Mouse (Mus musculus) CH12.LX (cell line): Measurements from ENCODE around the gene Gm20388. TPM values are rescaled to one million over a fixed set of nuclear protein-coding genes. Genes with fewer than 3 reads are reported as not detected.

Source experiments
- DNase-seq: peaks from one replicate; pipeline ENCODE4 v3.0.0-alpha.2; 2013; ENCODE audit errors: extremely low read depth
- H3K27ac ChIP-seq: 2 replicates; pipeline ENCODE4 v1.5.1; 2012; ENCODE audit warnings: low read depth, mild to moderate bottlenecking, control low read depth, moderate library complexity; ENCODE audit not compliant: insufficient read depth
- H3K27me3 ChIP-seq: replicated peaks from 2 replicates; pipeline ENCODE3; 2012; ENCODE audit warnings: inconsistent platforms
- H3K36me3 ChIP-seq, 2 experiments: replicated peaks in 1 of 2; 2 replicates each; pipeline versions ENCODE3 to v1.6.1; 2012; ENCODE audit warnings: inconsistent platforms in 1 of 2, low read length in 1 of 2, mild to moderate bottlenecking in 1 of 2, mixed read lengths in 1 of 2, moderate library complexity in 1 of 2; ENCODE audit not compliant: control insufficient read depth in 1 of 2, insufficient read depth in 1 of 2
- H3K4me1 ChIP-seq, 2 experiments: 2 replicates each; pipeline ENCODE4 v1.6.1; 2012; ENCODE audit warnings: inconsistent platforms in 1 of 2, moderate library complexity in 1 of 2; ENCODE audit not compliant: insufficient read depth in 2 of 2, control insufficient read depth in 1 of 2
- H3K4me2 ChIP-seq: 2 replicates; pipeline ENCODE4 v1.6.1; 2012; ENCODE audit warnings: low read depth, mild to moderate bottlenecking, control low read depth; ENCODE audit not compliant: poor library complexity, insufficient read depth, severe bottlenecking
- H3K4me3 ChIP-seq, 3 experiments: fragments of 150-350 bp in 1 of 3; sonication (generic) in 1 of 3; replicated peaks in 1 of 3; 2 replicates each; pipeline versions ENCODE3 to v1.5.1; 2011 to 2012; ENCODE audit warnings: low read depth in 2 of 3, low read length in 2 of 3, mild to moderate bottlenecking in 2 of 3, moderate library complexity in 2 of 3, control low read depth in 1 of 3, improper control_type of control experiment in 1 of 3, inconsistent platforms in 1 of 3, mixed read lengths in 1 of 3; ENCODE audit not compliant: poor library complexity in 1 of 3
- H3K79me2 ChIP-seq: replicated peaks from 2 replicates; pipeline ENCODE4 v1.6.1; 2012; ENCODE audit warnings: mild to moderate bottlenecking, moderate library complexity; ENCODE audit not compliant: control insufficient read depth, poor library complexity, insufficient read depth, severe bottlenecking; ENCODE audit errors: extremely low read depth
- H3K9ac ChIP-seq: 2 replicates; pipeline ENCODE4 v1.6.1; 2012; ENCODE audit warnings: low read depth, mild to moderate bottlenecking, control low read depth, moderate library complexity; ENCODE audit not compliant: insufficient read depth
- H3K9me3 ChIP-seq: replicated peaks from 2 replicates; pipeline ENCODE3; 2012; ENCODE audit warnings: low read length, inconsistent platforms, mixed read lengths
- BHLHE40 ChIP-seq: IDR thresholded peaks from 2 replicates; pipeline ENCODE4 v1.6.1; 2011; ENCODE audit warnings: mild to moderate bottlenecking, low read depth, low read length, improper control_type of control experiment
- CTCF ChIP-seq, 2 experiments: IDR thresholded peaks in 1 of 2; conservative IDR thresholded peaks in 1 of 2; 2 replicates each; pipeline ENCODE4 v1.5.1; 2011 to 2012; ENCODE audit warnings: low read depth in 2 of 2, low read length in 2 of 2, improper control_type of control experiment in 1 of 2, inconsistent platforms in 1 of 2, mild to moderate bottlenecking in 1 of 2, moderate library complexity in 1 of 2
- ELF1 ChIP-seq: IDR thresholded peaks from 2 replicates; pipeline ENCODE4 v1.6.1; 2014; ENCODE audit warnings: low read depth, mild to moderate bottlenecking, inconsistent platforms, low read length, improper control_type of control experiment
- EP300 ChIP-seq: IDR thresholded peaks from 2 replicates; pipeline ENCODE4 v1.6.1; 2011; ENCODE audit warnings: low read length, improper control_type of control experiment
- KAT2A ChIP-seq: IDR thresholded peaks from 2 replicates; pipeline ENCODE4 v1.6.1; 2012; ENCODE audit warnings: low read length, improper control_type of control experiment, inconsistent platforms; ENCODE audit not compliant: insufficient replicate concordance
- MAZ ChIP-seq: IDR thresholded peaks from 2 replicates; pipeline ENCODE4 v1.6.1; 2012; ENCODE audit warnings: low read depth, mild to moderate bottlenecking, inconsistent platforms, low read length, improper control_type of control experiment, moderate library complexity
- MEF2A ChIP-seq: IDR thresholded peaks from 2 replicates; pipeline ENCODE4 v1.6.1; 2014; ENCODE audit warnings: low read depth, mild to moderate bottlenecking, inconsistent platforms, low read length, improper control_type of control experiment, borderline replicate concordance
- MXI1 ChIP-seq: IDR thresholded peaks from 2 replicates; pipeline ENCODE4 v1.6.1; 2011; ENCODE audit warnings: mild to moderate bottlenecking, low read depth, low read length, improper control_type of control experiment
- MYC ChIP-seq: IDR thresholded peaks from 2 replicates; pipeline ENCODE4 v1.6.1; 2011; ENCODE audit warnings: low read depth, mild to moderate bottlenecking, improper control_type of control experiment, low read length
- NELFE ChIP-seq: IDR thresholded peaks from 2 replicates; pipeline ENCODE4 v1.6.1; 2011; ENCODE audit warnings: low read depth, low read length, improper control_type of control experiment
- PAX5 ChIP-seq: IDR thresholded peaks from 2 replicates; pipeline ENCODE4 v1.6.1; 2012; ENCODE audit warnings: low read length, inconsistent platforms, mixed read lengths
- POLR2AphosphoS2 ChIP-seq: IDR thresholded peaks from 2 replicates; pipeline ENCODE4 v1.6.1; 2011; ENCODE audit warnings: low read depth, low read length, improper control_type of control experiment
- RAD21 ChIP-seq: IDR thresholded peaks from 2 replicates; pipeline ENCODE4 v1.6.1; 2011; ENCODE audit warnings: low read depth, mild to moderate bottlenecking, low read length, improper control_type of control experiment, moderate library complexity
- RCOR1 ChIP-seq: conservative IDR thresholded peaks from 2 replicates; pipeline ENCODE4 v1.6.1; 2012; ENCODE audit warnings: low read depth, mild to moderate bottlenecking, inconsistent platforms, low read length, improper control_type of control experiment
- SMC3 ChIP-seq: IDR thresholded peaks from 2 replicates; pipeline ENCODE4 v1.6.1; 2011; ENCODE audit warnings: low read depth, low read length, improper control_type of control experiment
- USF2 ChIP-seq: conservative IDR thresholded peaks from 2 replicates; pipeline ENCODE4 v1.6.1; 2011; ENCODE audit warnings: low read depth, low read length, improper control_type of control experiment
- ZC3H11A ChIP-seq: IDR thresholded peaks from 2 replicates; pipeline ENCODE4 v1.6.1; 2012; ENCODE audit warnings: low read depth, mild to moderate bottlenecking, inconsistent platforms, low read length, improper control_type of control experiment
- ZNF384 ChIP-seq: IDR thresholded peaks from 2 replicates; pipeline ENCODE4 v1.6.1; 2012; ENCODE audit warnings: low read depth, low read length, improper control_type of control experiment, inconsistent platforms
- dilution Hi-C: fragments of 300-500 bp; cut with MboI; formaldehyde crosslinking; loops from 2 replicates; pipeline ENCODE4 v1.14.3; 2020; ENCODE audit warnings: low sequenced_read_pairs; ENCODE audit not compliant: extremely low pct_unique_long_range_greater_than_20kb, extremely low pct_ligation_motif_present
- in situ Hi-C: fragments of 300-500 bp; cut with MboI; formaldehyde crosslinking; loops from 3 replicates; pipeline ENCODE4 v1.14.3; 2019; ENCODE audit warnings: low sequenced_read_pairs, low pct_ligation_motif_present, low pct_unique_long_range_greater_than_20kb, mixed read lengths
- polyA plus RNA-seq: library from polyadenylated mRNA; unstranded; fragments of >175 nt; gene quantifications from 2 replicates; pipeline ENCODE4 v1.2.1, GENCODE M21; 2012; ENCODE audit warnings: low read depth; ENCODE audit not compliant: insufficient read length
- total RNA-seq, 2 experiments: library from RNA; depleted of rRNA; stranded (reverse); fragments of 300-350 nt in 1 of 2; fragments of >200 nt in 1 of 2; gene quantifications; 2 replicates each; pipeline ENCODE4 v1.2.3; 2012 to 2014

Gm20388 gene
- total and polyA plus RNA-seq, 3 experiments: 14.8 to 26.3 (median 22.2) TPM

DNA sequence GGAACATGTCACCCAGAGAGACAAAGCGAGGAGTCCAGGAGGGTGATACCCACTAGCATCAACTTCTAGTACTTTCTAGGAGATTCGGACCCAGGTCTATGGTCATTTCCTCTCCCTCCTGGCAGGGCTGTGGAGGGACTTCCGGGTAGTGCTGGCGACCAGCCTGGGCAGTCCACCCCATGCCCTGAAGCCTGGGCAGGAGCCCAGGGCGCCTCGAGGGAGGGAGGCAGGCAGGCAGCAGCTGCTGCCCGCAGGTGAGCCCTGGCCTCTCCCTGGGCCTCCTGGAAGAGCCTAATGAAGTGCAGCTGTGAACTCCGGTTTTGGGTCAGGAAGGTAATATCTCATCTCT is 505.5 kb downstream of the Gm20388 start:
- in situ Hi-C loops: no loop called here
- Histone ChIP-seq H3K9ac (no peak overlapping the region), H3K36me3 (no peaks in the 10 kb centered on the region), H3K9me3 (no peaks in the 10 kb centered on the region), H3K27ac (no peak overlapping the region), H3K79me2 (no peaks in the 10 kb centered on the region), H3K4me1 (peaks cover 3 to 35% of the 10 kb centered on the region in 2 experiments), H3K4me3 (no peak overlapping the region), H3K27me3 (peaks cover 24% of the 10 kb centered on the region), H3K4me2 (no peak overlapping the region)
- dilution Hi-C loops: no loop called here
- TF ChIP-seq EP300: no peak
- no peak for TF ChIP-seq ZNF384
- no peak for DNase-seq

DNA sequence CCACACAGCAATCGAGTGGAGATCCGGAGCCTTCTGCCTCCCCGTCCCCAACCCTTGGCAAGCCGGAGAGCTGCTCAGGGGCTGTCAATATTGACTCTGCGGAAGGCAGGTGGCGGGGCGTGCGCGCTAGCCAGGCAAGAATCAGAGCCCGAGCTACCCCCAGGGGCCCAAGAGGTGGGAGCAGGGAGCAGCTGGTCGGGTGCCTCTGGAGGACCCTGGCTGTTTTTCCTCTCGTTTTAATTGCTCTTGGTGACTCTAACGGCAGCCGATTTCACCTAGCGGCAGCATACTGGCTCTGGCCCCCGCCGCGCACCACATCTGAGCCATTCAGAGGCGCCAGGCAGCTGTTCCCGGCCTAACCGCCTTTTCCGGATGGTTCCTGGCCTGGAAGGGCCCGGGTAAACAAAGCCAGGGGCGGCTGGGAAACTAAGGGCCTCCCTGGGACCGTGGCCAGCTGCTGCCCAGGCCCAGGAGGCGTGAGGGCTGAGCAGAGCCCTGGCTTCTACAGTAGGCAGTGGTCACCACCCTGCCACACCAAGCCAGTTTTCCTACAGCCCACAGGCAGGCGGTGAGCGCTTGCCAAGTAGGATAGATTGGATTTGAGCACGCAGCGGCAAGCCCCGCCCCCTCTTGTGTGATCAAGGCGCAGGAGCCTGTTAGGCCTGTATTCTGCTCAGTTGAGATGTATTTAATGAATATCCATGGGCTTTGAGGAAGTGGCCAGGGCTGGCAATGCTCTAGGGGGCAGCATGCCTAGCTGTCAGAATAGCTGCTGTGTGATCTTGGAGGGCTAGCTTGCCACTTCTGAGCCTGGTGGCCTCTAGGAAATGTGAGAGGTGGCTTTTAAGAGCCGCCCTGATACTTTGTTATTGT is 506.1 kb downstream of the Gm20388 start:
- H3K4me1 ChIP-seq: peaks cover 3 to 35% of the 10 kb centered on the region in 2 experiments
- H3K27ac ChIP-seq: no peak overlapping the region
- DNase-seq: peak; percentile 18
- dilution Hi-C loops (no loop called here), in situ Hi-C loops (no loop called here)
- TF ChIP-seq KAT2A: no peak
- no peak for TF ChIP-seq MXI1
- no peak for TF ChIP-seq PAX5
- TF ChIP-seq MYC: no peak
- TF ChIP-seq POLR2AphosphoS2: no peak
- TF ChIP-seq ZNF384: no peak
- TF ChIP-seq BHLHE40: no peak
- no peak for TF ChIP-seq MEF2A
- no peak for TF ChIP-seq MAZ
- peak; percentile 22 for TF ChIP-seq RAD21
- no peak for TF ChIP-seq RCOR1
- no peak for TF ChIP-seq SMC3
- peak in 1 of 2 experiments; percentile 50; a peak in 1 of 4 replicates for TF ChIP-seq CTCF (conservative IDR thresholded peaks at IDR 0.05 in 1 of 2, IDR thresholded peaks at IDR 0.05 in 1 of 2; ENCODE audit: low read depth in 2 of 2, low read length in 2 of 2)
- no peak for TF ChIP-seq ZC3H11A
- TF ChIP-seq ELF1: peak; percentile 43; the same call in 1 of the 2 replicates
- no peak for TF ChIP-seq USF2
- TF ChIP-seq NELFE: no peak
- no peaks in the 10 kb centered on the region for H3K36me3 ChIP-seq
- H3K79me2 ChIP-seq: no peaks in the 10 kb centered on the region
- no peak overlapping the region for H3K4me3 ChIP-seq
- no peak overlapping the region for H3K4me2 ChIP-seq
- H3K9me3 ChIP-seq: no peaks in the 10 kb centered on the region
- H3K27me3 ChIP-seq: peaks cover 22% of the 10 kb centered on the region
- no peak overlapping the region for H3K9ac ChIP-seq
